Mouse (Mus musculus): Measurements from ENCODE around the gene Nipa2.
"Not testable (repeated sequence)": the region's sequence is repeated elsewhere in the genome, so short reads cannot be mapped to it uniquely, and the experiment has no call there.

The Nipa2 gene

DNA sequence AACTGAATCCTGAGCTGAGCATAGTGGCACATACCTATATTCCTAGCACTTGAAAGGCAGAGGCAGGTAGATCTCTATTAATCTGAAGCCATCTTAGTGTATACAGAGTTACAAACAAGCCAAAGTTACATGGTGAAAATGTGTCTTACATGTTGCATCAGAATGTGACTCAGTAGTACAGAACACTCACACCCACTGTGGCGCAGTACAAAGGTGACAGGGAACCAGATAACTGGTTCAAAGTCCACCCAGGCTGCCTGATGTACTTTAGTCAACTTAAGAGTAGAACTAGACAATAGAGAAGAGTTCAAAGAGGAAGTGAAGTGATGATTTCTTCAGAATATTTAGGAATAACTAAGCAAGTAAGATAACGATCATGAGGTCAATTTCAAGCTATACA is 27.3 kb downstream of the Nipa2 start:
- DNase-seq, result no peak

DNA sequence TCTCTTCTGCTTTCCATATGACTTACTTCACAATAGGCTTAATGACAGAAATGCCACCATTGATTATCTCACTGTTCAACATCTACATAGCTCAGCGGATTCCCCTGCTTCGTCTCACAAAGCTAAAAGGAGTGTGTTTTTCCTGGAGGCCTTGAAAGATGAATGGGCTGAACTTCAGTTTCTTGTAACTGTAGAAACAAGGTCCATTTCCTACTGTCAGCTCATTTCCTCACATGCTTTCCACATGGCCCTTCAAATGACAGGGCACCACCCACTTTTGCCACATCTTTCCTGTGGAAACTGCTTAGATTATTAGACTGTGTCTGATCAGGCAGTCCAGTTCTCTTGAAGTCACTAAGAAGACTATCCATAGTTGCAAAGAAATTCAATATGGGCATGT is 33.6 kb downstream of the Nipa2 start:
- no peak for DNase-seq

DNA sequence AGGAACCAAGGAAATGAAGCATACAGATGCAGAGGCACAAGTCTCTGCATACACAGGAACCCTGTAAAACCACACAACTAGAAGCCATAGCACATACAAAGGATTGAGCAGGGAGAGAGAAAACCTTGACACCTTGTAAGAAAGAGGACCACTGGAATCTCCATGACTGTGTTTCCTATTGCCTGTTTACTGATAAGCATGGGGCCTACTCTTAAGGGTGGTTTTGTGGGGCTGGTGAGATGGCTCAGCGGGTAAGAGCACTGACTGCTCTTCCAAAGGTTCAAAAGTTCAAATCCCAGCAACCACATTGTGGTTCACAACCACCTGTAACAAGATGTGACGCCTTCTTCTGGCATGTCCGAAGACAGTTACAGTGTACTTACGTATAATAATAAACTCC is 35.0 kb downstream of the Nipa2 start:
- no peak for DNase-seq

DNA sequence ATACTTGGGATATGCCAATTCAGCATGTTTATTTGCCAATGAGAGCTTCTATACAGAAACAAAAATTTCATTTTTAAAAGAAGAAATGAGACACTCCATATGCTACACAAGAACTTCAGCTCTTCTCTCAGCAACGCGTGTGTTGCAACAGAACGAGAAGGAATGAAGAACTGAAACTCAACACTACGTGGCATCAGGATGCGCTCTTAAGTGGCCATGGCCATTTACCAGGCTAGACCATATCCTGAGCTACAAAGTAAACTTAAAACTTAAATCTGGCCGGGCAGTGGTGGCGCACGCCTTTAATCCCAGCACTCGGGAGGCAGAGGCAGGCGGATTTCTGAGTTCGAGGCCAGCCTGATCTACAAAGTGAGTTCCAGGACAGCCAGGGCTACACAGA is 43.9 kb downstream of the Nipa2 start:
- not testable (repeated sequence) for DNase-seq

DNA sequence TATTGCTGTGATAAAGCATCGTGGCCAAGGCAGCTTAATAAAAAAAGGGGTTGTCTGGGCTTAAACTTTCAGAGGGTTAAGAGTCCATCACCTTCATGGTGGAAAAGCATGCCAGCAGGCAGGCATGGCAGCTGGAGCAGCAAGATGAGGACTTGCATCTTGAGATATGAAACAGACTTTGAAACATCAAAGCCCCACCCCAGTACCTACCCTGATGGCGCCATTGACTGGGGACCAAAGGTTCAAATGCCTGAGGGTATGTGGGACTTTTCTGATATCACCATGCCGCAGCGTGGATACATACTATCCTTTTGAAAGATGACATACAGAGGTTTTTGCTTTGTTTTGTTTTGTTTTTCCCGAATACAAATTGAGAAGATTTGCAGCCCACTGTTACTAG is 50.2 kb downstream of the Nipa2 start:
- no peak for DNase-seq

DNA sequence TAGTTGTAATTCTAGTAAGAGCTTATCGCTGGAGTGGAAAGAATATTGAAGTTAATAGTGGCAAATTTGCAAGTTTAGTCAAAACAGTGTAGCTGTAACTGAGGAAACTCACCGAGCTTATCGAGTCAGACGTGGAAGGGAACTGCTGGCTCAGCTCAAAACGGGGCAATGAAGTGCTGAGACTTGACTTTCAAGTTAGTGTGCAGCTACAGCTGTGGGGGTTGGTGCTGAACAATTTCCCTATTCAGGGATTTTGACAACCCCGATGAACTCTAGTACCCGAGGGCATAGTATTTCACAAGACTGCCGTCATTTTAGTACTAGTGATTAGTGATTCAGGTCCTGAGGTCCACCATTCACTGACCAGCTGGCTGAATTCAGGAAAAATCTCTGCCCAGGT is 50.9 kb downstream of the Nipa2 start:
- no peak for DNase-seq

DNA sequence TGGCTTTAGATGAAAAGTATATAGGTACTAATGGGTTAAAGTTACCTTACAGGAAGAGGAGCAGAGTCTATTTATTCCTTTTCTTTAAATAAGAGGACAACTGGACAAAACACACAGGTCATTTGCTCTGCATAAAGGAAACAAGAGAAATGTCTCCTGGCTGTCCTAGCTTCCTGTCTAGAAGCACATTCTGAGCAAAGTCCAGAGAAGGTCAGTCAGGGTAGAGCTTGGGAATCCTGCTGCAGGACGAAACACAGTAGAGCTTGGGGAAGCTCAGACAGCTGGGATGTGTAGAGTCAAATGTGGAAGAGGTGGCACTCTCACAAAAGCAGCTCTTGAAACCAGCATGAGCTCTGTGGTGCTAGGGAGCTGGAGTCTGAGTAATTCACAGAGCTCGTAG is 51.9 kb downstream of the Nipa2 start:
- no peak for DNase-seq

DNA sequence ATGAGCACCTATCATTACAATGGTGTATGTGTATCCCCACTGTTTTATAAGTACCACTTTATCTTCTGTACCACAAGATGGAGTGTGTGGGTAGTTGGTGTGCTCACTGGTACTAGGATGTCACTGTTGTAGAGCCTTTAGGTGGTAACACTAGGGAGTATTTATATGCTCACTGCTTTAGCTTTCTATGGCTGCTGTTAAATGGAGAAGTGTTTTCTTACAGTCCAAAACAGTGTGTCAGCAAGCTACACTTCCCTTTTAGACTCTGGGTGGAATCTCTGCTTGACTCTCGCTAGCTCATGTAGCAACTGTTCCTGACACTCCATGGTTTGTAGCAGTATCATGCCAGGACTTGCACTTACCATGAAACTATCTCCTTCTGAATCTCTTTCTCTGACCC is 52.8 kb downstream of the Nipa2 start:
- DNase-seq, result no peak

DNA sequence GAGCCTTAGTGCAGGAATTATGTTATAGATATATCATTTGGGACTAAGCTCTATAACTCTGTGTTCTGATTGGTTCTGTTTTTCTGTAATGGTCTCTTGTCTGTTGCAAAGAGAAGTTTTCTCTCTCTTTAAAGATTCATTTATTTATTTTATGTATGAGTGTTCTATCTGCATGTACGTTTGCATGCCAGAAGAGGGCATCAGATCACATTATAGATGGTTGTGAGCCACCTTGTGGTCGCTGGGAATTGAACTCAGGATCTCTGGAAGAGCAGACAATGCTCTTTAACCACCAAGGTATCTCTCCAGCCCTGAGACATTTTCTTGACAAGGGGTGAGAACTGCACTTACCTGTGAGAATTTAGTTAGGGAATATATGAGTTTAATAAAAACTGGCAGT is 56.8 kb downstream of the Nipa2 start:
- DNase-seq, result no peak

DNA sequence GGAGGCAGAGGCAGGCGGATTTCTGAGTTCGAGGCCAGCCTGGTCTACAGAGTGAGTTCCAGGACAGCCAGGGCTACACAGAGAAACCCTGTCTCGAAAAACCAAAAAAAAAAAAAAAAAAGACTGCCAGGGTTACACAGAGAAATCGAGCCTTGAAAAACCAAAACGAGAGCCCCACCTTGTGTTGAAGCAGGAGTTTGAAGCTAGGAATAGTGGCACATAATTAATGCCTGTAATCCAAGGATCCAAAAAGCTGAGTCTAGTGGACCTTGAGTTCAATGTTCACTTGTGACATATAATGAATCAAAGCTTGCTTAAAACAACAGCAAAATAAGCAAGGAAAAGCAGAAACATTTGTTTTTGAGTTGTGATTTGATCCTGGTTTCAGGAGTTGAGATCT is 58.5 kb downstream of the Nipa2 start:
- DNase-seq, result no peak

DNA sequence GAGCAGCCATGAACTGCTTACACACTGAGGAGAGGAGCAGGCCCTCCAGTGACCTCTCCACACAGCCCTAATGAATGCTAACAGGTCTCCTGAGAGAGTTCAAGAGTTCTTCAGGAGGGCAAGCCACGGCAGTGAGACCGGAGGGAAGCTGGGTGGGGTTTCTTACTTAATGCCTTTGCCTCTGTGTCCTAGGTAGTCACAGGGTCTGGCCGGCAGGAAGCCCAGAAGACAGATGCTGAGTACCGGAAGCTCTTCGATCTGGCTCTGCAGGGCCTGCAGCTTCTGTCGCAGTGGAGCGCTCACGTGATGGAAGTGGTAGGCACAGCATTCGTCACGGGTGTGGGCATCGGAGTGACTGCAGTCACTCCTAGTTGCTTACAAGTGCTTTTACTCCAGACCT is 70.5 kb downstream of the Nipa2 start:
- no peak for DNase-seq

DNA sequence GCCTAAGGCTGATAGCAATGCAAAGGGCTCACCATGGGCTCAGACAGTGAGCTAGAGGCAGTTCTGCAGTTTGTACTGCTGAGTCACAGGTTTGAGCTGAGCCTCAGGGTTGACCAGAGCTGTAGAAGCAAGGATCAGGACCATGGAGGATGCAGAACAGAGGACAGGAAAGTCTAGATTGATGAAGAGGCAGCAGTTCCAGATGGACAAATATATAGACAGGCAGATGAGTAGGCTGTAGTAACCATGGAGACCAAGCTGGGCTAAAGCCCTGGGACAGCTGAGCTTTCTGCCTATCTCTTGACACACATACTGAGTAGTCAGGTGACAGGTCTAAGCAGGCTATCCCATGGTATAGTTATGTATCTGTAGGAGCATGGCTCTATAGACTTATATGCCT is 71.5 kb downstream of the Nipa2 start:
- DNase-seq, result no peak

DNA sequence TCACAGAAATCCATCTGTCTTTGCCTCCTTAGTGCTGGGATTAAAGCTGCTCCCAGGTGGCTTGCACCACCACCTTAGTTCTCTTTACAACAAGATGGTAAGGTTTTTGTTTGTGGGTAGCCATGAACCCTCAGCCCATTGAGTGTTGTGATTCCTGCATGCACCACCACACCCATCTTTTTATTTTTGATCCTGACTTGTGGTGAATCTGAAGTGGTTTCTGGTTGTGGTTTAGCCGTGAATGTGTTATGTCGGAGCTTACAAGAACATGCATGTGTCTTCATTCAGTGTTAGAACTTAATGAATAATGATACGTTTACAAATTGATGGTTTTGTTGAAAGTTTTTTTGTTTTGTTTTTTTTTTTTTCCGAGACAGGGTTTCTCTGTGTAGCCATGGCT is 72.3 kb downstream of the Nipa2 start:
- DNase-seq, result no peak

DNA sequence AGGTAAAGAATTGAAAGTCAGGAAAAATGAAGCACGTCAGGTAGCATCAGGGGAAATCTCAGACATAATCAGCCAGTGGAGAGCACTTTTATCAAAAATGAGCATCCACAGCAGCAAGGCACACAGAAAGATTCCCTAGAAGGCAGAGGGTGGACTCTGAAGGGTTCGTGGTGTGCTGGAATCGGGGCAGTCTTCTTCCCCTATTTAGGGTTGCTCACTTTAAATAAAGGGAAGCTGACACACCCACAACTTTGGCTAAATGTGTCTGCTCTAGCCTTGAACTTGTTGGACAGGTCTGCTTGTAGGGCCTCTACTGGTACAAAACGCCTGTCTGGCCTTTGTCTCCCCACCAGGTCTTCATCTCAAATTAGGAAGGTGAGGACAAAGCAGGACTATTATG is 73.7 kb downstream of the Nipa2 start:
- no peak for DNase-seq
